Mouse (Mus musculus) kidney, postnatal 0 days (tissue): Measurements from ENCODE around the gene Klc3. TPM values are rescaled to one million over a fixed set of nuclear protein-coding genes. Genes with fewer than 3 reads are reported as not detected.
A peak's percentile ranks its signal among the peaks of the same experiment; 100 is the strongest.

Experiments used
- ATAC-seq: fragments of 200-750 bp; cut with Nextera tagmentation; replicated peaks from 2 replicates; pipeline ENCODE4 v1.8.0; 2017; ENCODE audit warnings: low read depth, moderate number of reproducible peaks, moderate TSS enrichment, moderate library complexity; ENCODE audit not compliant: low FRiP score
- DNase-seq: peaks from one replicate; pipeline ENCODE4 v3.0.0-alpha.2; 2016; ENCODE audit warnings: low spot score
- H3K27ac ChIP-seq: fragments of 300-500 bp; sonication (generic); 2 replicates; pipeline ENCODE4 v1.5.1; 2014; ENCODE audit warnings: mild to moderate bottlenecking
- H3K27me3 ChIP-seq: fragments of 300-500 bp; sonication (generic); 2 replicates; pipeline ENCODE4 v1.6.1; 2014; ENCODE audit warnings: low read length, mixed read lengths; ENCODE audit not compliant: insufficient read depth
- H3K36me3 ChIP-seq: fragments of 300-500 bp; sonication (generic); 2 replicates; pipeline ENCODE4 v1.6.1; 2014; ENCODE audit warnings: low read length, mixed read lengths; ENCODE audit not compliant: insufficient read depth
- H3K4me1 ChIP-seq: fragments of 300-500 bp; sonication (generic); replicated peaks from 2 replicates; pipeline ENCODE4 v1.6.1; 2014; ENCODE audit warnings: antibody characterized with exemption, low read length, mixed read lengths; ENCODE audit not compliant: insufficient read depth
- H3K4me2 ChIP-seq: fragments of 300-500 bp; sonication (generic); 2 replicates; pipeline ENCODE4 v1.6.1; 2014; ENCODE audit warnings: mild to moderate bottlenecking, low read length, moderate library complexity, mixed read lengths
- H3K4me3 ChIP-seq: fragments of 300-500 bp; sonication (generic); replicated peaks from 2 replicates; pipeline ENCODE4 v1.5.1; 2014; ENCODE audit warnings: low read depth, low read length
- H3K9ac ChIP-seq: fragments of 300-500 bp; sonication (generic); 2 replicates; pipeline ENCODE4 v1.6.1; 2014; ENCODE audit warnings: low read depth, low read length
- H3K9me3 ChIP-seq: fragments of 300-500 bp; sonication (generic); replicated peaks from 2 replicates; pipeline ENCODE4 v1.6.1; 2016; ENCODE audit warnings: low read length, inconsistent platforms, mixed read lengths
- CTCF ChIP-seq: IDR thresholded peaks from 2 replicates; pipeline ENCODE4 v1.5.1; 2016; ENCODE audit warnings: antibody characterized with exemption, low read depth, mild to moderate bottlenecking, moderate library complexity
- WGBS: fragments of 180-500 bp; shearing (Covaris S2); extraction: QIAGEN DNeasy Blood & Tissue Kit; methylation state at CpG from one replicate; pipeline ENCODE4 v1.1.7; 2014; 5-methylcytosine and 5-hydroxymethylcytosine counted together
- polyA plus RNA-seq: library from polyadenylated mRNA; unstranded; fragments of >200 nt; fragmentation: Nextera tagmentation; extraction: Ambion mirVana; gene quantifications from 2 replicates; pipeline ENCODE4 v1.2.1, GENCODE M21; 2015

Klc3 gene
- polyA plus RNA-seq, 1 experiment from 2014 or later = 6.7 TPM

- TF ChIP-seq CTCF = peak; percentile 77
- Histone ChIP-seq H3K4me1 (0 out of 2 replicates have a peak, but pooled peaks cover 5% of the 10 kb centered on the region), H3K27ac (no peak overlapping the region), H3K9ac (peak overlapping the region; percentile 55), H3K4me3 (peak overlapping the region; percentile 26), H3K36me3 (no peaks in the 10 kb centered on the region), H3K4me2 (peak overlapping the region; percentile 74), H3K27me3 (no peaks in the 10 kb centered on the region), H3K9me3 (no peaks in the 10 kb centered on the region)
- peak; percentile 60 for DNase-seq
- peak; percentile 53 for ATAC-seq
- WGBS = 10% methylated on average over 45 of the region's 46 CpGs
Measured at GRCm38 (mm10) chr7:19369823-19370425, 34.0 kb downstream of the Klc3 start.

- Histone ChIP-seq H3K4me3 (no peak overlapping the region), H3K27me3 (no peaks in the 10 kb centered on the region), H3K9ac (no peak overlapping the region), H3K4me2 (no peak overlapping the region), H3K27ac (no peak overlapping the region), H3K36me3 (no peaks in the 10 kb centered on the region), H3K4me1 (0 out of 2 replicates have a peak, but pooled peaks cover 5% of the 10 kb centered on the region), H3K9me3 (no peaks in the 10 kb centered on the region)
- DNase-seq = peak; percentile 64
- ATAC-seq = no peak
- WGBS = 20% methylated on average over 16 of the region's 16 CpGs
- peak; percentile 8; the same call in 1 of the 2 replicates for TF ChIP-seq CTCF
Measured at GRCm38 (mm10) chr7:19368380-19368779, 35.5 kb downstream of the Klc3 start.

- 75% methylated on average over 4 of the region's 4 CpGs for WGBS
- Histone ChIP-seq H3K9me3 (no peaks in the 10 kb centered on the region), H3K36me3 (no peaks in the 10 kb centered on the region), H3K27ac (no peak overlapping the region), H3K9ac (no peak overlapping the region), H3K27me3 (no peaks in the 10 kb centered on the region), H3K4me1 (0 out of 2 replicates have a peak, but pooled peaks cover 12% of the 10 kb centered on the region), H3K4me3 (no peak overlapping the region), H3K4me2 (no peak overlapping the region)
- DNase-seq (no peak), ATAC-seq (no peak)
- TF ChIP-seq CTCF = no peak
Measured at GRCm38 (mm10) chr7:19365376-19365775, 38.5 kb downstream of the Klc3 start.

GRCm38 (mm10) chr7:19363881-19364280 lies 40.0 kb downstream of the Klc3 start:
- Histone ChIP-seq H3K4me1 (0 out of 2 replicates have a peak, but pooled peaks cover 11% of the 10 kb centered on the region), H3K4me3 (no peak overlapping the region), H3K9me3 (no peaks in the 10 kb centered on the region), H3K27me3 (no peaks in the 10 kb centered on the region), H3K36me3 (no peaks in the 10 kb centered on the region), H3K9ac (no peak overlapping the region), H3K27ac (no peak overlapping the region), H3K4me2 (no peak overlapping the region; the same call in 1 of the 2 replicates)
- WGBS = 2% methylated on average over 18 of the region's 18 CpGs
- ATAC-seq (peak; percentile 42), DNase-seq (peak; percentile 76)
- TF ChIP-seq CTCF = peak; percentile 93

- Histone ChIP-seq H3K9ac (no peak overlapping the region), H3K4me3 (no peak overlapping the region), H3K4me2 (no peak overlapping the region), H3K36me3 (no peaks in the 10 kb centered on the region), H3K9me3 (no peaks in the 10 kb centered on the region), H3K4me1 (0 out of 2 replicates have a peak, but pooled peaks cover 17% of the 10 kb centered on the region), H3K27ac (no peak overlapping the region), H3K27me3 (no peaks in the 10 kb centered on the region)
- ATAC-seq (no peak), DNase-seq (no peak)
- TF ChIP-seq CTCF = no peak
- 58% methylated on average over 4 of the region's 4 CpGs for WGBS
Measured at GRCm38 (mm10) chr7:19362276-19362675, 41.6 kb downstream of the Klc3 start.

- peak overlapping the region; percentile 39; the same call in 1 of the 2 replicates for H3K9ac ChIP-seq
- H3K36me3 ChIP-seq = no peaks in the 10 kb centered on the region
- no peaks in the 10 kb centered on the region for H3K9me3 ChIP-seq
- 0 out of 2 replicates have a peak, but pooled peaks cover 17% of the 10 kb centered on the region for H3K4me1 ChIP-seq
- H3K27ac ChIP-seq = no peak overlapping the region
- ATAC-seq = no peak
- WGBS = 10% methylated on average over 16 of the region's 16 CpGs
- H3K27me3 ChIP-seq = no peaks in the 10 kb centered on the region
- H3K4me2 ChIP-seq = peak overlapping the region; percentile 99
- peak overlapping the region; percentile 74 for H3K4me3 ChIP-seq
- peak; percentile 52 for DNase-seq
- peak; percentile 76 for TF ChIP-seq CTCF
Measured at GRCm38 (mm10) chr7:19361720-19362119, 42.2 kb downstream of the Klc3 start.
